Mouse (Mus musculus): Measurements from ENCODE around the gene 2300002M23Rik.

DNA sequence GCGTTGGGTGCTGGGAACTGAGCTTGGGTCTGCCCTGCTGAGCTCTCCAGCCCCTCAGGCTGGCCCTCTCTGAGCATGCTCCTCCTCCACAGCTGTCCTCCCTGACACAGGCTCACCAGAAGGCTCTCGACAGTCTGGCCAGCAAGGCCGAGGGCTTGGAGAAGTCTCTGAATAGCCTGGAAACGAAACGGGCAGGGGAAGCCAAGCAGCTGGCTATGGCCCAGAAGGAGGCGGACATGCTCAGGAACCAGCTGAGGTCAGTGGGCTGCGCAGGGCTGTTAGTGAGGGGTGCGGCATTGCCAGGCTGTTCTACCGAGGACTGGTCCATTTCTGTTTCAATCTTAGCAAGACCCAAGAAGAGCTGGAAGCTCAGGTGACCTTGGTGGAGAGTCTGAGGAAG is 42.9 kb upstream of the 2300002M23Rik start:
- TF ChIP-seq GATA1 (IDR thresholded peaks at IDR 0.05; ENCODE audit: borderline replicate concordance, low read length): no peak
- no peak for TF ChIP-seq FLI1 (IDR thresholded peaks at IDR 0.05; ENCODE audit: low read length)
